Mouse (Mus musculus) myocyte (in vitro differentiated cells): ENCODE data around the gene Tctex1d4. TPM values are rescaled to one million over a fixed set of nuclear protein-coding genes. Genes with fewer than 3 reads are reported as not detected.

ENCODE experiments used
- H3K27me3 ChIP-seq: one replicate; pipeline ENCODE4 v1.6.1; 2011; ENCODE audit not compliant: control insufficient read depth, insufficient read depth, insufficient read length
- H3K36me3 ChIP-seq: one replicate; pipeline ENCODE4 v1.6.1; 2011; ENCODE audit not compliant: control insufficient read depth, insufficient read depth
- H3K4me2 ChIP-seq: one replicate; pipeline ENCODE4 v1.6.1; 2011; ENCODE audit warnings: low read depth, control low read depth
- H3K4me3 ChIP-seq: one replicate; pipeline ENCODE4 v1.5.1; 2011; ENCODE audit warnings: mild to moderate bottlenecking, control low read depth, moderate library complexity
- H3K79me2 ChIP-seq: one replicate; pipeline ENCODE4 v1.6.1; 2011; ENCODE audit not compliant: control insufficient read depth, insufficient read depth
- H3ac ChIP-seq: one replicate; pipeline ENCODE4 v1.6.1; 2011; ENCODE audit not compliant: control insufficient read depth, insufficient read length
- CEBPB ChIP-seq: IDR thresholded peaks from 2 replicates; pipeline ENCODE4 v1.6.1; 2011; ENCODE audit warnings: mild to moderate bottlenecking, moderate library complexity; ENCODE audit not compliant: poor library complexity, insufficient read depth, severe bottlenecking
- E2F4 ChIP-seq: IDR thresholded peaks from one replicate; pipeline ENCODE4 v1.6.1; 2011; ENCODE audit warnings: mild to moderate bottlenecking, control low read depth, moderate library complexity; ENCODE audit not compliant: insufficient read depth
- MAX ChIP-seq: IDR thresholded peaks from one replicate; pipeline ENCODE4 v1.6.1; 2011; ENCODE audit warnings: low read depth, mild to moderate bottlenecking, control low read depth
- MYOD1 ChIP-seq, 3 experiments: IDR thresholded peaks; one replicate each; pipeline ENCODE4 v1.6.1; 2011; ENCODE audit warnings: control low read depth in 2 of 3, low read depth in 2 of 3, mild to moderate bottlenecking in 2 of 3, moderate library complexity in 1 of 3; ENCODE audit not compliant: insufficient read length in 2 of 3, control insufficient read depth in 1 of 3
- MYOG ChIP-seq, 3 experiments: IDR thresholded peaks; one replicate each; pipeline ENCODE4 v1.6.1; 2011; ENCODE audit warnings: control low read depth in 2 of 3, low read depth in 2 of 3, mild to moderate bottlenecking in 2 of 3; ENCODE audit not compliant: insufficient read length in 2 of 3, control insufficient read depth in 1 of 3, insufficient read depth in 1 of 3
- POLR2A ChIP-seq: IDR thresholded peaks from one replicate; pipeline ENCODE4 v1.6.1; 2011; ENCODE audit warnings: low read depth, mild to moderate bottlenecking, control low read depth, moderate library complexity; ENCODE audit not compliant: insufficient read length
- POLR2AphosphoS2 ChIP-seq: IDR thresholded peaks from one replicate; pipeline ENCODE4 v1.6.1; 2011; ENCODE audit warnings: low read depth, control low read depth; ENCODE audit not compliant: insufficient read length
- REST ChIP-seq: IDR thresholded peaks from one replicate; pipeline ENCODE4 v1.6.1; 2011; ENCODE audit warnings: mild to moderate bottlenecking, control low read depth, moderate library complexity; ENCODE audit not compliant: insufficient read depth, insufficient read length
- SRF ChIP-seq: IDR thresholded peaks from one replicate; pipeline ENCODE4 v1.6.1; 2011; ENCODE audit warnings: low read depth; ENCODE audit not compliant: control insufficient read depth, insufficient read length
- TCF12 ChIP-seq: IDR thresholded peaks from one replicate; pipeline ENCODE4 v1.6.1; 2011; ENCODE audit warnings: mild to moderate bottlenecking, control low read depth; ENCODE audit not compliant: poor library complexity, insufficient read depth, severe bottlenecking
- TCF3 ChIP-seq: IDR thresholded peaks from one replicate; pipeline ENCODE4 v1.6.1; 2011; ENCODE audit warnings: low read depth, control low read depth; ENCODE audit not compliant: insufficient read length
- USF1 ChIP-seq: IDR thresholded peaks from one replicate; pipeline ENCODE4 v1.6.1; 2011; ENCODE audit warnings: low read depth, mild to moderate bottlenecking, control low read depth, moderate library complexity
- polyA plus RNA-seq: library from polyadenylated mRNA; unstranded; fragments of >200 nt; fragmentation: generic; extraction: Trizol; gene quantifications from one replicate; pipeline ENCODE4 v1.2.1, GENCODE M21; 2012; ENCODE audit warnings: missing spikeins

Tctex1d4 gene
- polyA plus RNA-seq, 1 experiment = 0.18 TPM

DNA sequence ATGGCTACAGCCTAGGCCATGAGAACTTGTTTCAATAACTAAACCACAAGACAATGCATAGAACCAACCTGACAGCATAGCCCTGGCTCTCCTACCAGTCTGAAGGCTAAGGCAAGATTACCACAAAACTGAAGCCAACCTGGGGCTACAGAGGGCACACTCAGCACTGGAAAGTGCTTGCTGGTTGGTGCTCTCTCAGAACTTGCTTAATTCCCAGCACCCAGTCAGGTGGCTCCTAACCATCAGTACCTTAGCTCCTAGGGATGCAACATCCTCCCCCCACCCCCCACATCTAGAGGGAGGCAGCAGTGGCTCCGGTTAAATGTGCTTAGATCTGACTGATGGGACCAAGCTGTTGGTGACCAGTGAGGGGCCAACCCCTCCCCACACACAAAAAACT is 24.8 kb downstream of the Tctex1d4 start:
- Histone ChIP-seq H3K36me3 (peaks cover 43% of the 10 kb centered on the region), H3K4me2 (no peak overlapping the region), H3K4me3 (no peak overlapping the region), H3ac (no peak overlapping the region), H3K27me3 (no peaks in the 10 kb centered on the region), H3K79me2 (peaks cover 36% of the 10 kb centered on the region)
- peak; percentile 4 for TF ChIP-seq POLR2A
- peak; percentile 72 for TF ChIP-seq POLR2AphosphoS2
- no peak for TF ChIP-seq MYOD1 (IDR thresholded peaks at IDR 0.05; ENCODE audit: control insufficient read depth in 1 of 3, insufficient read length in 2 of 3, low read depth in 2 of 3)
- no peak for TF ChIP-seq MYOG (IDR thresholded peaks at IDR 0.05; ENCODE audit: control insufficient read depth in 1 of 3, insufficient read depth in 1 of 3, insufficient read length in 2 of 3, low read depth in 2 of 3)
- no peak for TF ChIP-seq TCF3
- TF ChIP-seq USF1 = no peak

DNA sequence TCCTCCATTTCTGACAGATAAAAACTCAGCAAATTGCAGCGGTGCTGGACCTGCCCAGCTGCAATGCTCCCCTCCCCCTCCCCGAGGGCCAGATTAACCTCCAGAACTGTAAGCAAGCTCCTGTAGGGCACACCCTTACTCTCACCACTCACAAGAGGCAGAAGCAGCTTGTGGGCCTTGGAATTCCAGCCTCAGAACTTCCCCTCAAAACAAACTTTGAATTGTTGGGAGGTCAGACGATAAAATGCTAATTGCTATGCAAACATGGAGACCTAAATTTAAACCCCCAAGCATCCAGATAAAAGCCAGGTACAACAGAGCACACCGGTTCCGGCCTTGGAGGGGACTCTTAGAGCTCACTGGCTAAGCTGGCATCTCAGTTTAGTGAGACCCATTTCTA is 26.1 kb downstream of the Tctex1d4 start:
- H3K79me2 ChIP-seq = peaks cover 36% of the 10 kb centered on the region
- H3ac ChIP-seq = no peak overlapping the region
- H3K27me3 ChIP-seq = no peaks in the 10 kb centered on the region
- H3K4me3 ChIP-seq = no peak overlapping the region
- H3K4me2 ChIP-seq = no peak overlapping the region
- TF ChIP-seq MAX (no peak), MYOG (IDR thresholded peaks at IDR 0.05; ENCODE audit: control insufficient read depth in 1 of 3, insufficient read depth in 1 of 3, insufficient read length in 2 of 3, low read depth in 2 of 3) (no peak), POLR2A (no peak), MYOD1 (IDR thresholded peaks at IDR 0.05; ENCODE audit: control insufficient read depth in 1 of 3, insufficient read length in 2 of 3, low read depth in 2 of 3) (no peak), TCF3 (no peak), E2F4 (no peak), POLR2AphosphoS2 (no peak), SRF (no peak), REST (no peak), CEBPB (no peak), USF1 (no peak), TCF12 (no peak)
- H3K36me3 ChIP-seq = peaks cover 43% of the 10 kb centered on the region

DNA sequence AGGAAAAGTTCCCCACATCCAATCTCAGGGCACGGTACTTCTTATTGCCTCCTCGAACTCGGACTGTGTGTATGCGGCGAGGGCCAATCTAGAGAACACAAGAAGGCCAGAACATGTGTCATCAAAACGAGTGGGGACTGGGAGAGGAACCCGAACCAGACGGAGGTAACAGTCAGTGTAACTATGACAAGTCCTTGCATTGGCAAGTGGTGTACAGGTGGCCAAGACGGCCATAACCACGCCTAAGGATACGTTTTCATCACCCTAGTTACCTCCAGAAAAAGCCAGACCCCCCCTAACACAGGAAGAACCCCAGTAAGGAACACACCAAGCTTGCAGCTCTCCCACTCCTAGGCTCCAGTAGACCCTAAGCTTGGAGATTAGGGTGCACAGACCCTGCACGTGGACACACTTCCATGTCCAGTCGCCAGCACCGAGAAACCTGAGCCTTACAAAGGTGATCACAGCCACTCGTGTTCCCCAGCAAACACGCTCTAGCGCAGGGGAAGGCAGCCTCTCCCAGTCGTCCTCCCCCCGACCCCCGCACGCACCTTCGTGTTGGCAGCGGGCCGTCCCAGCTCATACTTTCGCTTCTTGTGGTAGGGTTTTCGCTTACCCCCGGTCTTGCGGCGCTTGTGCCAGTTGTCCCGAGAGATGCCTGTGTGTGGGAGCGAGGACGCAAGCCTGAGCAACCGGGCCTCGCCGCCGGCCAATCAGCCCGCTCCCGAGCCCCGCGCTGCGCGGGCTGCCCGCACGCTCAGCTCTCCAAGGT is 28.6 kb downstream of the Tctex1d4 start:
- Histone ChIP-seq H3K4me2 (peak overlapping the region; percentile 72), H3K4me3 (peak overlapping the region; percentile 92), H3K27me3 (no peaks in the 10 kb centered on the region), H3ac (peak overlapping the region; percentile 91), H3K79me2 (peaks cover 36% of the 10 kb centered on the region), H3K36me3 (peaks cover 43% of the 10 kb centered on the region)
- TF ChIP-seq POLR2A (peak; percentile 11), MAX (no peak)

DNA sequence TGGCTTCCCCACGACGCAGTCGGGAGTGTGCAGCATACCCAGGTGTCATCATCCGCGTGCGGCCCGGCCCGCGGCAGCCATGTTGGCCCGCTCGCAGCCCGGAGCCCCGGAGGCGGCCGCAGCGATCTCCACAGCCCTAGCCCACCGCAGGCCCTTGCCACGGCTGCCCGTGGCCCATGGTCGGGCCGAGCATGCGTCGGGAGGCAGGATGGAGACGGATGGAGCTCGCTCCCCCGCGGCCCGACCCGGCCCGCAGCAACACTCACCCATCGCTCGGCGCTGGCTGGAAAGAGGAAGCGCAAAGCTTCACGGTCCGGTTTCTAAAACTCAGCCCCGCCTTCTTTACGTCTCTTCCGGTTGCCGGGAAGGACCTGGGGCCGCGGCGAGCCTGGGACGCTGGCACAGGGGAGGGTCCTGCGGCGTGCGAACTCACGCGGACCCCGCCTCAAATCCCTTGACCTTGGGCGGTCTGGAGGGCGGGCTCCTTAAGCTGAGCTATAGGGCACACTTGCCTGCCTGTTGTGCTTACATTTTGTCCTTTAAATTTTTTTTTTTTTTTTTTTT is 29.3 kb downstream of the Tctex1d4 start, which contains the start of gene Rps8:
TSS of gene Rps8 (minus strand) at position 452 of the 564 bp plus-strand sequence.
- Histone ChIP-seq H3K36me3 (peaks cover 36% of the 10 kb centered on the region), H3K27me3 (no peaks in the 10 kb centered on the region), H3K4me2 (peak within 1 kb of the TSS; percentile 72), H3K79me2 (peaks cover 36% of the 10 kb centered on the region), H3K4me3 (peak within 1 kb of the TSS; percentile 92), H3ac (peak within 1 kb of the TSS; percentile 91)
- TF ChIP-seq MAX (peak; percentile 13), POLR2AphosphoS2 (peak; percentile 96), REST (no peak), TCF3 (no peak), USF1 (no peak), TCF12 (no peak), POLR2A (peak; percentile 95), E2F4 (no peak), SRF (no peak), CEBPB (no peak), MYOG (IDR thresholded peaks at IDR 0.05; ENCODE audit: control insufficient read depth in 1 of 3, insufficient read depth in 1 of 3, insufficient read length in 2 of 3, low read depth in 2 of 3) (no peak), MYOD1 (IDR thresholded peaks at IDR 0.05; ENCODE audit: control insufficient read depth in 1 of 3, insufficient read length in 2 of 3, low read depth in 2 of 3) (peak in 1 of 3 experiments; percentile 26)

DNA sequence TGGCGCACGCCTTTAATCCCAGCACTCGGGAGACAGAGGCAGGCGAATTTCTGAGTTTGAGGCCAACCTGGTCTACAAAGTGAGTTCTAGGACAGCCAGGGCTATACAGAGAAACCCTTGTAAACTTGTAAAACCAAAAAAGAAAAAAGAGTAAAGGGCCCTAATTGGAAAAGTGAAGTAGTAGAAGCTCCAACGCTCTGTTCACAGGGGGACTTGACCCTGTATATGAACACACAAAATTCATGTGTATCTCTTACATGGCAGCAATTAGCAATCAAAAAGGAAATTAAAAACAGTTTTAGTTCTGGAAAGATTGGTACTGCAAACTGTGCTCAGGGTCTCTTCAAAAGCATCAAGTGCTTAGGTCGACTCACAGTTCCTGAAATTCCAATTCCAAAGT is 29.8 kb downstream of the Tctex1d4 start:
- peak overlapping the region; percentile 47 for H3K4me2 ChIP-seq
- peaks cover 31% of the 10 kb centered on the region for H3K36me3 ChIP-seq
- H3K4me3 ChIP-seq = peak overlapping the region; percentile 92
- H3K79me2 ChIP-seq = peaks cover 36% of the 10 kb centered on the region
- no peaks in the 10 kb centered on the region for H3K27me3 ChIP-seq
- H3ac ChIP-seq = peak overlapping the region; percentile 91
- TF ChIP-seq SRF (no peak), USF1 (no peak), MAX (no peak), E2F4 (no peak), MYOD1 (IDR thresholded peaks at IDR 0.05; ENCODE audit: control insufficient read depth in 1 of 3, insufficient read length in 2 of 3, low read depth in 2 of 3) (no peak), REST (no peak), MYOG (IDR thresholded peaks at IDR 0.05; ENCODE audit: control insufficient read depth in 1 of 3, insufficient read depth in 1 of 3, insufficient read length in 2 of 3, low read depth in 2 of 3) (no peak), POLR2A (no peak), CEBPB (no peak), POLR2AphosphoS2 (no peak), TCF12 (no peak), TCF3 (no peak)
